Mouse (Mus musculus) cerebellum, adult 9-11 months (tissue): ENCODE results near the gene Grk1.

Experiments
- DNase-seq: peaks from one replicate; pipeline ENCODE4 v3.0.0; 2022

The Grk1 gene

DNA sequence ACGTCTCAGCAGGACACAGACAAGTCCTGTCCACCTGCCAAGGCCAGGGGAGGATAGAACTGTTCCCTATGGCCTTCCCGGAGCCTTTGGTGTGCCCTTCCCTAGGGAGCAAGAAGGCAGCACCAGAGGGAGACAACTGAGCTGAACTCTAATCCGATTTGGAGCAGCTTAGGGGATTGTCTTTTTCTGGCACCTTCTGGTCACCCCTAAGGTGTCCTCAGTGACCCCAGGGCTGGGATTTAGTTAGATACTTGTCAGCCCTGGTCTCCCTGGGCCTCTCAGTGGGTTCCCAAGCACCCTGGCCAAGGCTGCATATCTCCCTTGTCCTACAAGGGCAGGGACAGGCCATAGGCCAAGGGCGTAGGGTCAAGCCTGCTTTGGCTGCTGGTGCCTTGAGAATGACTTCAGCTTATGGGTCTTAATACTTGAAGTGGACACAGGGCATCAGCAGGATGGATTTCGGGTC, at the start of gene Grk1:
TSS of gene Grk1 (plus strand) at position 416 of the 466 bp plus-strand sequence.
- DNase-seq, result no peak

DNA sequence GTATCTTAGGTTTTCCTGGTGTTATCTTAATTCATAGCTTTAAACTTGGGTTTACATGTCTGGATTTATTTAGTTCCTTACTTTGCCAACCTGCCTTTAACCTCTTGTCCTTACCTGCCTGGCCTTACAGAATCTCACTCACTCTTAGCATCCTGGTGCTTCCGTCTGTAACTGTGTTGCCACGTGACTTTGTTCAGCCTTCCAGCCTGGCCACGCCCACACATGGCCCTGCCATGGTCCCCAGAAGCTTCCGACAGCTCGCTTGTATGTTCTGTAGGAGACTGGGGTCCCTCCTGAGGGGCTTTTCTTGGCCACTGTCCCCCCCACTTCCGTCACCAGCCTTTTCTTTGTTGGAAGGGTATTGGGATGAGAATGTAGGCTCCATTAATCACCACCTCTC, 48.7 kb upstream of the Grk1 start:
- no peak for DNase-seq

DNA sequence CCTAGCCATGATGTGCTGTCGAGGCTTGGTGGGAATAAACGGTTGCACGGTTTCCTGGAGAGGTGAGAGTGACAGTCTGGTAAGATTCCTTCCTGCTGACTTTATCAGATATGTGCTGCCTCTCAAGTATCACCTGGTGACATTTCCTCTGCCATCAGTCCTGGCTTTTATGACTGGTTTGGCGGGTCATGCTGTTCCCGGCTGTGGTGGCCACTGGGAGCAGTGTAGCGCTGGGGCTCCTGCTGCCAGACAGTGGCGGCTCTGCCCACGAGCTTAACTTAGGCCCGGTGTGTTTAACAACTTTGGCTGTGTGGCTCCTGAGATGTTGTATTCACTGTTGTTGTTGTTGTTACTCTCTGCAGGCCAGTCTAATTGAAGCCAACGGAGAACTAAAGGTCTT, 48.2 kb upstream of the Grk1 start:
- DNase-seq, result no peak

DNA sequence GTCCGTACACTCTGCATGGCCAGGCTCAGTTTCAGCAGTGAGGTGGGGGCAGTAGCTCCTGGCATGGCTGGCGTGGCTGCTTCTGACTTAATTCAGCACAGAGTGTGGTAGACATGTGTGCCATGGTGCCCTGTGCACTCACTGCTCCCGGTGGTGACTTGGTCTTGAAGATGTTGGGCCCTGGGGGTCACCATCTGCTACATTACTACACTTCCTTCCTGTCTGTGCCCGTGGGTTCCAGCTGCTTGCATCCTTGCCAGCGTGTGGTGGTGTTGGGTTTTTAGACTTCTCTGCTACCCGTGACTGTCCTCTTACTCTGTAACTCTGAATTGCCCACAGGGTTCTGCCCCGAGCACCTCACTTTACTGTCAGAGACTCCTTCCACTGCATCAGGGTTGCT, 44.7 kb upstream of the Grk1 start:
- no peak for DNase-seq

DNA sequence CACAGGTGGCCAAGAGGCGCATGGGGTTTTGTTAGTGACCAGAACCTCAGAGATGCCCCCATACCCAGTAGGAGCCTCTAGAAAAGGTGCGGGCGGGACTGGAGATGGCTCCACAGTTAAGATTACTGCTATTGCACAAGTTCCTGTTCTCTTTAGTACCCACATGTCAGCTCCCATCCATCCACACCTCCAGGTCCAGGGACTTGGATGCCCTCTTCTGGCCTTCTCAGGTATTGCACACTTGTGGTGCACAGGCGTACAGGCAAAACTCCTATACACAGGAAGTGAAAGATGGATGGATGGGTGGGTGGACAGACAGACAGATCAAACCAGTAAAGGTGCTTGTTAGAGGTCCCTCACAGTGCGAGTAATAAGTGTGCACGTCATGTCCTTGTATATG, 43.0 kb upstream of the Grk1 start:
- no peak for DNase-seq

DNA sequence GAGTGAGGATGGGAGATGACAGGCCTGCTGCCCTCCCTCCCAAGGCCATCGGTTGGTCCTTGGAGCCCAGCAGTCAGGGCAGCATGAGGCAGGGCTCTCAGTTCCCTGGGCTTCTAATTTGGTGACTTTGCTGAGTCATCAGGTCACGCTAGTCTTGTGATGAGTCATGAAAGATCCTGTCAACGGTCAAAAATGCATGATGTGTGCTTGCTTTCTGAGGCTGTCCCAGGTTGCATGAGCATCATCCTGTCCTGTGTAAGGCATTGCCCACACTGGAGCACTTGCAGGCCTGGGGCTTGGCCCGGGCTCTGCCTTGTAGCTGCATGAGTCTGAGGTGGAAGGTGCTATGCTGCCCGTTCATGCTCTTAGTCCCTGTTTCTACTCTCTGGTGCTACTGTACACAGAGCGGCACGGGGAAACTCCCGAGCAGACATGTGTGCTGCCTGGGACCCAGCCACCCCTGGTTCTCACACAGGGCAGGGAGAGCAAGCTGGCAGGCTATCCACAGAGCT, 31.7 kb upstream of the Grk1 start:
- DNase-seq, result no peak

DNA sequence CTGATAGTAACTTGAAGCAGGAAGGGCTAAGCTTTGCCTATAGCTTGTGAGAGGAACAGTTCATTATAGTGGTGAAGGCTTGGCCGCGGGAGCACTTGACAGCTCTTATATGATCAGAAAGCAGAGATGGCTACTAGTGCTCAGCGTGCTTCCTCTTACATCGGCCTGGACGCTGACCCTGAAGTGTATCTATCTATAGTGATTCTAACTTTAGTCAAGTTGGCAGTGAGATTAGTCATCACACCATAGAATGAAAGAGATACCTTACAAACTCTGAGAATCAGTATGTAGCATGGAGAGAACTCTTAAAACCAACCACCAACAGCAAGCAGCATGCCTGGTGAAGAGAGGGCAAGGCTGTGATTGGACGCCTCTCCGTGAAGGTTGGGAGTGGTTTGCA, 23.3 kb upstream of the Grk1 start:
- no peak for DNase-seq

DNA sequence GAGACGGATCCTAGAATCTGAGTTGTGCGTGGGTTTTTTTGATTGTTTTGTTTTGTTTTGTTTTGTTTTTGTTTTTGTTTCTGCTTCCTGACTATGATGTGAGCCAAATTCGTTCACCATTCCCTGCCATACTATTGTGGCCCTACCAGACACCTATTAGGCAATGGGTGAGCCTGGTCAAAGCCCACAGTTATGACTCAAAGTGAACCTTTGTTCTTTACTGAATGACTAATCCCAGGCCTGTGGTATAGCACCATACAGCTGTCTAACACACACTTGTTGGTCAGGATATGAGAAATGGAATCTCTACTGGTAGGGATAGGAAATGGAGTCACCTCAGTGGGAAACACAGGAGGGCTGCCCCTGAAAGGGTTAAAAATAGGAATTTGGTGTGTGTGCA, 22.3 kb upstream of the Grk1 start:
- DNase-seq, result no peak

DNA sequence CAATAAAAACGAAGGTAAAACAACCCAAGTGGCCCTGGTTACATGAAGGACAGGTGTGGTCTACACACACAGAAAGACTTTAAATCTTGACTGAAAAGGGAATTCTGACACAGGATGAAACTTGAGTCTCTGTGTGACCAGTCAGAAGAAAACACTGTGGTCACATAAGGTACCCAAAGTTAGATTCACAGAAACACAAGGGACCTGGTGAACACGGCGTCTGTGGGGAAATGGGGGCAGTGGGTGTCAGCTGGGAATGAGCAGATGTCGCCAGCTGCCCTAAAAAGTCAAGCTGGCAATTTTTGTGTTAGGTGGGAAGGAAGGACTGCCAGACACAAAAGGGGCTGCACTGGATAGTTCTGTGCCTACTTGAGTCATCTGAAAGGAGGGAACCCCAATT, 21.9 kb upstream of the Grk1 start:
- DNase-seq, result no peak

DNA sequence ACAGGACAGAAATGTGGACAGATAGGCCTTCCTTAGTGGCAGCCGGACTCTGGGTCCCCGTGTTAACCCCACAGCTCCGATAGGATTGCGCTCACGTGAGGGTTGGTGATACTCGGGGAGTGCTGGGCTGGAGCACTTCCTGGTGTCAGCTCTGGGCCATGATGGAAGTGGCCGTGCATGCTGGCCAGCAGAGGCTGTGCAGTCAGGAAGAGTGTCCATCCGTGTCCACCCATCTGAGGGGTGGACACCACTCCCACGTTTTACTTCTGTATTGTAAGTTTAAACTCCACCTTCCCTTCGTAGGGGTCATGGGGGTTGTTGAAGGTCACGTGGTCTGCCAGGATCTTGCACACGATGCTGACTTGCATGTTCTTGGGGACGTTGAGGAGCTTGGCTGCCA, 18.5 kb upstream of the Grk1 start:
- DNase-seq, result no peak

DNA sequence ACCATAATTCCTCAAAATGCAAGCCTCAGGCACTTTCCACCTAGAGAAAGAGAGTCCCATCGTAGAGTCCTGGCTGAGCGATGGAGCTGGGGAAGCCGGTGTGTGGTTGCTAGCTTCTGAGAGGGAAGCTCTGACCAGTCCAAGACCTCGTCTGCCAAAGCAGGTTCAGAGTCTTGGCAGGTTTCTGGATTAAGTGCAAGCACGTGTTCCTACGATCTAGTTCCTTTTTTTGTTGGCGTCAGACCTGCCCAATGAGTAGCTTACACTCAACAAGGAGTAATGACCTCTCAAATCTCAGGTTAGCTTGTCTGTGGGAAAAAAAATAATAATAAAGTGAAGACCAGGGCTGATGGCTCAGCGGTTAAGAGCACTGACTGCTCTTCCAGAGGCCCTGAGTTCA, 17.2 kb upstream of the Grk1 start:
- no peak for DNase-seq

DNA sequence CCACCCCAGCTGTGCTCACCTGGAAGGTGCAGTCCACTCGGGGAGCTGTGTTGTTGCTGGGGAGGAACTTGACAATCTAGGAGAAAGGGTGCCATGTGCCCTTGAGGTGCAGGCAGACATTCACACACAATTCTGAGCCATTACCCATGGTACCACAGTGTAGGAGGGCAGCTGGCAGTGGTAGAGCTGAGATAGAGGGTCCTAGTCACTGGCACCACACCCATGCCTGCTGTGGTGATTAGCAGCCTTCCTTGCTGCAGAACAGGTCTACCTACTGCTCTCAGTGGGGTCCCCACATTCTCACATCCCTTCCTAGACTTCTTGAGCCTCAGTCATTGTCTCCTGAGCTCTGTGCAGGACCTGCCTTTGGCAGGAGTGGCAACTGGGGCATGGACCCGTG, 16.1 kb upstream of the Grk1 start:
- no peak for DNase-seq

DNA sequence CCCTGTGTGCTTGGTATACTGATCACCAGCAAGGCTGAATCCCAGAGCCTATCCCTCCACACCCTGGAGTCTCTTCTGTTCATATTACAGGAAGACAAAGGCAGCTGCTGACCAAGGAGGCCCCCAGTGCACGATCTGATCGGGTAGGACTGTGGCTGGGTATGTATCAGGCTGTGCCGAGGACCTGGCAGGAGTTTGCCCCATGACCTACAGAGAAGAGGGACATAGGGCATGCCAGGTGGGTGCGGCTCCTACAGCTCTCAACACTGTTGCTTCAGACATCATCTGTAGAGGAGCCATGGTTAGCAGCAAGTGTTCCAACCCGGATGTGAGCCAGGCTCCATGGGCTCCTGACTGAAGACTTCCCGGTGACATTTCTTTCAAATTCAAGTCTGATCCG, 11.0 kb upstream of the Grk1 start:
- DNase-seq, result no peak

DNA sequence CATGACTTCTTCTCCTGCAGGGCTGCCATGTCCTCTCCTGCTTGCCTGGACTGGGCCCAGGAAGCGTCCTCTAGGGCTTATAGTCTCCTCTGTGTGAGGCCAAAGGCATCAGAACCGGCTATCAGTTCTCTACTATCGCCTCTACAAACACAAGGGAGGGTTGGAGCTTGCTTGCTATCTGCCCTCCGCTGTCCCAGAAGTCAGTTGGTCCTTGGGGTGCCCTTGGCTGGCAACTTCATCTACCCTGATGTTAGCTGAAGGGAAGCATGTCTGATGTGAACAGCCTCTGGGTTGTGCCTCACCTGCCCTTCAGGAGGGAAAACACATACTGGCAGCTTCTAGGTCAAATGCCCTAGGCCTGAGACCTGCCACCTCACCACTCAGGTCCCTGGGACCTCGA, 8.2 kb upstream of the Grk1 start, which contains the start of gene Atp4b:
TSS of gene Atp4b (minus strand) at position 101 of the 400 bp plus-strand sequence.
- no peak for DNase-seq

DNA sequence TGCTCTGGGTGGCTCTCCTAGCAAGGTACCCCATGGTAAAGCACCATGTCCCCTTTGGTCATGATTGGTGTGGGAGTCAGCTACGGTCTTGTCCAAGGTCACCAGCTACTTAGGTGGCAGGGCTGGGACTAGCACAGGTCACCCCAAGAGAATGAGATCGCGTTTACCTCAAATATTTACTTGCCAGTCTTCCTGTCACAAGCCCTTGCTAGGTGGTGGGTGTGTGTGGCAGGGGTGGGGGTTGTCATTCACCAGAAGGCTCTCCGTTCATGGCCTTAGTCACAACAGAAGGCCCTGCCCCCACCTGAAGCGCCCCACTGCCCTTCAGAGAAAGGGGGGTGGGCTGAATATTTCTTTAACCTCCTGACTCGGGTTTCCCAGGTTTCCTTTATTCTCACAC, 1.4 kb upstream of the Grk1 start:
- no peak for DNase-seq

DNA sequence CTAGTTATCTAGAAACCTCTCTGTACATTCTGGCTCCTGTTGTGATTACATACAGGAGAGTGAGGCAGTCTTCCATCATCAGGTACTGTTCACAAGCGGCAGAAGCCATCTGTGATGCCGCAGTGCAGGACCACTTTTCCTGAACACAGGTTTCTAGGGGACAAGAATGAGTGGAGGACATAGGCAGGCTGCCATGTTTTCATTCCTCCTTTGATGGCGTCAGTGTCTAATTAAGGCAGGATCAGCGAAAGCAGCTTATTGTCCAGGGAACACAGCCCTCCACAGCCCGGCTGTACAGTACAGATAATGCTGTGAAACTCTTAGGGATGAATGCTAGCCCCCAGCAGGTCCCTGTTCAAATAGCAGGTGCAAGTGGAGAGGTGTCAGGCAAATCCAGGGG, 1.1 kb downstream of the Grk1 start:
- DNase-seq, result no peak

DNA sequence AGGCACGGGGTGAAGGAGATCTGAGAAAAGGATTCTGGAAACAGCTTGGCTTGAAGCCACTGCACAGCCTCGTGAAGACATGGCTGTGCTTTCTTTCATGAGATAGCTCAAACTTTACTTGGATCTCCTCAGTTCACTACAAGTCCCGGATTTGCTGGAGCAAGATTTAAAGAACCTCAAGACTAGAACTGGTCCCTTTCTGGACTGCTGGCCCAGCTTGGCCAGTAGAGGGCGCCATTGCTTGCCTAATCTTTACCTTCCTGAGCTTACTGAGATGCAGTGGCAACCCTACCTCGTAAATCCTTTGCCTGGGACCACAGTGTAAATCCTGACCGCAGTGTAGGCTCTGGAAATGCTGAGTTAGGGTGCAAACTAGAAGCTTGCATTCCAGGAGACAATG, 6.7 kb downstream of the Grk1 start:
- DNase-seq, result peak; percentile 43

DNA sequence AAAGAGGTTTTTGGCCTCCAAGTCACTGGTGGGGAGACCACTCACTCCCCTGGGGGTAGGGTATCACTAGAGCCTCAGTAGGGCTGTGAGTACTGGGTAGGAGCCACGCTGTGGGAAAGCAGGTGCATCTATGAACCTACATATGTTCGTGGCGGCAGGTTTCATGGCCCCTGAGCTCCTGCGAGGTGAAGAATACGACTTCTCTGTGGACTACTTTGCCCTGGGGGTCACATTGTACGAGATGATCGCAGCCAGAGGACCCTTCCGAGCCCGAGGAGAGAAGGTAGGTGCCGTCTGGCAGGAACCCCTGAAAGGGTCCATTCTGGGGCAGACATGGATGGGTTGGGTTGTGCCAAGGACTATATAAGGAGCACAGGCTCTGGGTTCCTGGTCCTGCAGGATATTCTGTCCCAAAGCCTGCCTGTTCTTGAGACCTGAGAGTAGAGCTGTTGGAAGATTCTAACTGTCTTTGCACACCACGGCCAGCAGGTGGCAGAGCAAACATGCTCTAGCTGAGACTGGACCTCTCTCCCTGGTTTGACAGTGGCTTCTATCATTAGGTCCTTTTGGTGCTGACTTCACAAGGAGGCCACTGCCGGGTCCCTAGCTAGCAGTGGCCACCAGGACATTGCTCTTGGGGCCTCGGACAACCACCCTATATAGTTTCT, 8.1 kb downstream of the Grk1 start:
- peak; percentile 28 for DNase-seq

DNA sequence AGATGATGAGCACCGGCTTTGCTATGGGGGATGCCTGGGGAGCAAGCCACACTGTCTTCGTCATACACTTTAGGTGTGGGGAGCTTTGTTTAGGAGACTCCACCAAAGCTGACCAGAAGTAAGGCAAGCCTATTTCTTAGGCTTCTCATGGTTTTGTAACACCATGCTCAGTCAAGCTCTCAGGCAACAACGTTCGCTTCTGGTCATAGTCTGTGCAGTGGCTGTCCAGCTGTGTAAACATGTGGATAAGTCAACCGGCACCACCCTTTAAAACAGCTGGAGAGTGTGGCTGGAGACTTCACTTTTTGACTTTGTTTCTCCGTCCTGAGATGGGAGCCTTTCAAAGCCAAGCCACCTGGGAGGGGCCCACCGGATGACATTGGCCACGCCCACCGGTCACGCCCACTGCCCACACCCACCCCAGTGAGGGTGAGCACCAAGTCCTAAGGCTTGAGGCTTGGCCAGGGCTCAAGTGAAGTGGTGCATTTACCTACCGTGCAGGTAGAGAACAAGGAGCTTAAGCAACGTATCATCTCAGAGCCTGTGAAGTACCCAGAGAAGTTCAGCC, 9.0 kb downstream of the Grk1 start:
- no peak for DNase-seq

DNA sequence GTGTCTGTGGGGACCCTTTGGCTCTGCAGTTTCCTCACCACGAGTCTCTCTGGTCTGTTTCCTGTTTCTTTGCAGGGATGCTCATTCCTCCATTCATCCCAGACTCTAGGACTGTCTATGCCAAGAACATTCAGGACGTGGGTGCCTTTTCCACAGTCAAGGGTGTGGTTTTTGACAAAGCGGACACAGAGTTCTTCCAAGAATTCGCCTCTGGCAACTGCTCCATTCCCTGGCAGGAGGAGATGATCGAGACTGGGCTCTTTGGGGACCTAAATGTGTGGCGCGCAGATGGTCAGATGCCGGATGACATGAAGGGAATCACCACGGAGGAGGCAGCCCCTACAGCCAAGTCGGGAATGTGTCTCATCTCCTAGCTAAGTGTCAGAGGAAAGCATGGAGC, 11.0 kb downstream of the Grk1 start:
- no peak for DNase-seq

DNA sequence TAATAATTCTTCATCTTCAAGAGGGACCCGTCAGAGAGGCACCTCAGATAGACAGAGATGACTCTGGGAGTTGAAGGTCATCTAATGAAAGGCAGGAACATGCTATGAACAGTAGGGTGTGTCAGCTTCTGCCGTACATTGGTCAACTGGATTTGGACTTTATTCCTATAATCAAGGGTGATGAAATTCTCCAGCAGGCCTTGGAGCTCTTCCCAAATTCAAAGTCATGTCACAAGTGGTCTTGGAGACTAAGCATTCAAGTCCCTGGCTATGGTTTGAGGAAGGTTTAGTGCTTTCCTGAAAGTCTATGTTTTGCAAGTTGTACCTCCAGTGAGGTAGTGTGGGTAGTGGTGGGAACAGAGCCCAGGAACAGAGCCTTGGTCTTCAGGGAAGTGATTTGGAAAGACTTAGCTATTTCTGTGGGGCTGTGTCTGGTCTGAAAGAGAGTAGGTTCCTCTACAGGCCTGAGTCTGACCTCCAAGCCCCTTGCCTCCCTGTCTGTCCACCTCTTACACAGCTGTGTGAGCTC, 14.3 kb downstream of the Grk1 start:
- no peak for DNase-seq

DNA sequence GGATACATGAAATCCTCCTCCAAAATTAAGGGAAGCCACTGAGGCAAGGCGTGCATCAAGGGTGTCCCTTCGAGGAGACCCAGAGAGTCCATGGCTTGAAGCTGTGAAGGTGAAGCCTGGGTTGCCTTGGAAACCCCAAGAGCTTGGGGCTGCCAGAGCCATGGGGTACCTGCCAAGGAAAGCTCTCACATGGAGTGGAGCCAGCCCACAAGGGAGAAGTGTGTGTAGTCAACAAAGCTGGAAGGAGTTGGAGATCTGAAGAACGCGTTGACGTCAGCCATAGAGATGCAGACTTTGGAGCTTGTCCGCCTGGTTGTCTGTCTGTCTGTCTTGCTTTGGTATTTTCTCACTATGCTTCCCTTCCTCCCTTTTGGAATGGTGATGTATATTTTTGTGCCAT, 16.1 kb downstream of the Grk1 start:
- no peak for DNase-seq

DNA sequence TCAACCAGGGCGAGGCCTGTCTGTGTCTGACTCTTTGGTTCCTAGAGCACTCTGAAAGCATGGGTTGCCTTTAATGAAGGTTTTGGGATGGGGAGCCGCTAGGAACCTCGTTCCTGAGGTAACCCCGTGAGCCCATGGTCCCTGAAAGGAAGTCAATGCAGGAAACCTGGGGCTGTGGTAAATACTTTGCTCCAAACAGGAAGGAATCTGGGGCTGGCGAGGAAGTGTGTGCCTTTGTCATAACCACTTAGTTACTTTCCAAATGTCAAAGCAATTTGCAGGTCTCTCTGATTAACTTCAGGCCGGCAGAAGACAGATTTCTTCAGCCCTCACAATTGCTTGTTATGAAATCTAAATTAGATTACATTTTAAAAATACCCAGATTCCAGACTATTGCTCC, 22.5 kb downstream of the Grk1 start:
- no peak for DNase-seq

DNA sequence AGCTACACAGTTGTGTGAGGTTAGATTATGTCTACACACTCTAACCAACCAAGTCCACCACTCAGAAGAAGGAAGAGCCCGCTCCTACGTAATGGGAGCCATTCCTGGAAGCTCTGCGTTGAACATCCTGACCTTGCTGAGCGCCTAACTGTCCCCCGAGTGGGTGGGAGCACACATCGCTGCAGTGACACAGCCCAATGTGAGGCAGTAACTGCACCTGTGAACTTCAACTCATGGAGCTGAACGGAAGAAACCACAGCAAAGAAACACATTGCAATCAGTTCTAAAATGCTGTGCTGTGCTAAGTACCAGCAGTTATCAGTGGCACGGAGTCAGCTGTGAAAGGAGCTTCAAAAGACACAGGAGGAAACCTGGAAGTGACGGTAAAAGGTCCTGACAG, 23.3 kb downstream of the Grk1 start:
- DNase-seq, result no peak

DNA sequence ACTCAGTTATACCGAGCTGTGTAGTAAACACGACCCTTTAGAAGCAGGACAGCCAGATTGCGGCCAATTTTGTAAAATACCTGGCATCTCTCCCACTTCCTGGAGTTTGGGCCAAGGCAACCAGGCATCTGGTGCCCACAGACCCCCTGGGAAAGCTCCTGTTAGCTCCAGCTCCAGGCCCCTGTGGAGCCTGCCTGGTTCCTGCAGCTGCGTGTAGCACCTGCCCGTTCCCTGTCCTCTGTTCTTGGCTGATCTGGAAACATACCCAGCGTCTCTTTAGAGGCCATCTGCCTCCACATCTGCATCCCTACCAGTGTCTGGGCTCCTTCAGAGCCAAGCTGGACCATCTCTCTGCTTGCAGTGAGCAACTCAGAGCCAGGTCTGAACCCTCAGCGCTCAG, 25.5 kb downstream of the Grk1 start:
- DNase-seq, result no peak
